8 mouse cellular contexts compared by ENCODE assay signal in genomic region chr8:105295895-105296573, GRCm38 (mm10). TPM values are rescaled to one million over a fixed set of nuclear protein-coding genes. Genes with fewer than 3 reads are reported as not detected.
A peak's percentile ranks its signal among the peaks of the same experiment; 100 is the strongest.
DNase-seq lines count a peak whose midpoint lies in the region; ATAC-seq lines count a peak whose summit lies in the region.

Gene Exoc3l, minus strand, starts transcription at chr8:105296101.

- H3K27ac ChIP-seq in heart, embryonic 14.5 days (replicated peaks in 1 of 2; ENCODE audit: control insufficient read depth in 1 of 2, insufficient read depth in 1 of 2, low read depth in 2 of 2, low read length in 2 of 2) = peak within 1 kb of the TSS; percentile 65 to 78
- peak within 1 kb of the TSS; percentile 48; the same call in 1 of the 2 replicates for H3K27ac ChIP-seq in limb, embryonic 13.5 days
- no peak within 1 kb of the TSS for H3K27ac ChIP-seq in neural tube, embryonic 12.5 days

- H3K4me1 ChIP-seq in heart, embryonic 14.5 days (ENCODE audit: control insufficient read depth in 2 of 2, insufficient read depth in 2 of 2, low read length in 2 of 2) = peaks cover 9 to 17% of the 10 kb centered on the region in 2 experiments
- peaks cover 18% of the 10 kb centered on the region for H3K4me1 ChIP-seq in limb, embryonic 13.5 days
- peaks cover 13% of the 10 kb centered on the region for H3K4me1 ChIP-seq in neural tube, embryonic 12.5 days

- H3K4me3 ChIP-seq in heart, embryonic 14.5 days (ENCODE audit: control insufficient read depth in 1 of 2, insufficient read depth in 1 of 2, low read depth in 1 of 2, low read length in 2 of 2) = peak within 1 kb of the TSS; percentile 34 to 98
- H3K4me3 ChIP-seq in limb, embryonic 13.5 days = peak within 1 kb of the TSS; percentile 98
- no peak within 1 kb of the TSS for H3K4me3 ChIP-seq in neural tube, embryonic 12.5 days

- H3K27me3 ChIP-seq in heart, embryonic 14.5 days (ENCODE audit: control insufficient read depth, insufficient read depth, low read length) = no peaks in the 10 kb centered on the region
- H3K27me3 ChIP-seq in limb, embryonic 13.5 days = peaks cover 15% of the 10 kb centered on the region
- 0 out of 2 replicates have a peak, but pooled peaks cover 7% of the 10 kb centered on the region for H3K27me3 ChIP-seq in neural tube, embryonic 12.5 days (replicated peaks)

- peak within 1 kb of the TSS; percentile 77 for H3K4me2 ChIP-seq in heart, embryonic 14.5 days (ENCODE audit: low read length)
- peak within 1 kb of the TSS; percentile 97 for H3K4me2 ChIP-seq in limb, embryonic 13.5 days (replicated peaks)
- H3K4me2 ChIP-seq in neural tube, embryonic 12.5 days (replicated peaks) = peak within 1 kb of the TSS; percentile 92

- peak; percentile 54 for DNase-seq in cerebellum, adult 9-11 months
- no peak for DNase-seq in cerebellum, postnatal 14 days
- peak; percentile 85 for DNase-seq in adrenal gland, adult 2 months
- no peak for DNase-seq in cerebellum, postnatal 25 days
- DNase-seq in gastrocnemius, adult 18-20 months (ENCODE audit: low spot score) = no peak

- peaks cover 23% of the 10 kb centered on the region for H3K36me3 ChIP-seq in heart, embryonic 14.5 days (ENCODE audit: control insufficient read depth, insufficient read depth, low read length)
- peaks cover 22% of the 10 kb centered on the region for H3K36me3 ChIP-seq in limb, embryonic 13.5 days
- peaks cover 17% of the 10 kb centered on the region for H3K36me3 ChIP-seq in neural tube, embryonic 12.5 days

- H3K9me3 ChIP-seq in heart, embryonic 14.5 days (ENCODE audit: control insufficient read depth, low read length) = no peaks in the 10 kb centered on the region
- no peaks in the 10 kb centered on the region for H3K9me3 ChIP-seq in limb, embryonic 13.5 days
- no peaks in the 10 kb centered on the region for H3K9me3 ChIP-seq in neural tube, embryonic 12.5 days

- ATAC-seq in heart, embryonic 14.5 days (ENCODE audit: insufficient number of reproducible peaks, insufficient read depth, low FRiP score, low read depth) = no peak
- ATAC-seq in limb, embryonic 13.5 days (ENCODE audit: low FRiP score, low read depth) = no peak
- ATAC-seq in neural tube, embryonic 12.5 days (ENCODE audit: low FRiP score, low read depth) = no peak

- WGBS in heart, embryonic 14.5 days = 36% methylated on average over 11 of the region's 11 CpGs
- 62% methylated on average over 11 of the region's 11 CpGs for WGBS in limb, embryonic 13.5 days
- 62% methylated on average over 11 of the region's 11 CpGs for WGBS in neural tube, embryonic 12.5 days

- H3K9ac ChIP-seq in heart, embryonic 14.5 days (ENCODE audit: low read length) = peak within 1 kb of the TSS; percentile 95
- H3K9ac ChIP-seq in limb, embryonic 13.5 days = peak within 1 kb of the TSS; percentile 15; the same call in 1 of the 2 replicates
- H3K9ac ChIP-seq in neural tube, embryonic 12.5 days = no peak within 1 kb of the TSS

RNA-seq across cellular contexts. Expression of gene Exoc3l, which starts in this region (rescaled TPM):
- 10 to 100 TPM; 13.3 to 28.4 TPM for total RNA-seq in adrenal gland, adult 2 months (2021)
- polyA plus RNA-seq in adrenal gland, adult 2 months (2012; rRNA removed) = 34.8 and 55.8 TPM in 2 replicates
- 13.7 and 14.7 TPM in 2 replicates for polyA plus RNA-seq in heart, embryonic 14.5 days (2014; fragmentation: Nextera tagmentation; extraction: Ambion mirVana)
- 8.3 and 9.1 TPM in 2 replicates for polyA plus RNA-seq in limb, embryonic 13.5 days (2015; fragmentation: Nextera tagmentation; extraction: Ambion mirVana)
- polyA plus RNA-seq in neural tube, embryonic 12.5 days (2016; fragmentation: Nextera tagmentation; extraction: Ambion mirVana) = 15.9 and 16.3 TPM in 2 replicates
- total RNA-seq in gastrocnemius, adult 18-20 months (2021) = 1 to 10 TPM in 1 of 2 experiments, under 1 TPM in 1; 0.85 to 1.3 TPM

Comparison
In these comparisons a context has a peak if more than half of its experiments do, and no peak if none do; other contexts are left out.
1. RNA of gene Exoc3l (total RNA-seq): 13.3 to 28.4 TPM in adrenal gland, adult 2 months; 0.85 to 1.3 TPM in gastrocnemius, adult 18-20 months; every median in the first group is over 4 times any median in the second.
2. DNase-seq: peak in cerebellum, adult 9-11 months (single experiment) and adrenal gland, adult 2 months (single experiment); none in cerebellum, postnatal 14 days (0 of 2), cerebellum, postnatal 25 days (0 of 2) and gastrocnemius, adult 18-20 months (single experiment).
3. Peak in every context shown above with its lines, with median percentiles within 50 percentile points of each other: H3K4me2 ChIP-seq.